Mouse (Mus musculus) ES-E14 (cell line): ENCODE measurements around the gene Ccng2. TPM values are rescaled to one million over a fixed set of nuclear protein-coding genes. Genes with fewer than 3 reads are reported as not detected.

Experiments
- DNase-seq: peaks from one replicate; pipeline ENCODE4 v3.0.0-alpha.2; 2013; ENCODE audit warnings: low read depth, low spot score
- H3K27ac ChIP-seq: 2 replicates; pipeline ENCODE4 v1.5.1; 2012; ENCODE audit warnings: low read depth, mild to moderate bottlenecking, low read length, moderate library complexity, mixed read lengths; ENCODE audit not compliant: poor library complexity, insufficient read depth, severe bottlenecking
- H3K36me3 ChIP-seq: 2 replicates; pipeline ENCODE4 v1.6.1; 2012; ENCODE audit warnings: mild to moderate bottlenecking, low read length, moderate library complexity, mixed read lengths; ENCODE audit not compliant: control insufficient read depth, poor library complexity, insufficient read depth, severe bottlenecking
- H3K4me1 ChIP-seq, 2 experiments: fragments of 150-350 bp in 1 of 2; sonication (generic) in 1 of 2; 2 replicates each; pipeline ENCODE4 v1.6.1; 2012; ENCODE audit warnings: low read length in 2 of 2, mild to moderate bottlenecking in 1 of 2, mixed read lengths in 1 of 2; ENCODE audit not compliant: control insufficient read depth in 2 of 2, insufficient read depth in 2 of 2, poor library complexity in 1 of 2
- H3K4me3 ChIP-seq, 2 experiments: fragments of 150-350 bp in 1 of 2; sonication (generic) in 1 of 2; 2 replicates each; pipeline ENCODE4 v1.5.1; 2012; ENCODE audit warnings: low read length in 2 of 2, low read depth in 1 of 2, mild to moderate bottlenecking in 1 of 2, mixed read lengths in 1 of 2; ENCODE audit not compliant: insufficient read depth in 1 of 2, poor library complexity in 1 of 2, severe bottlenecking in 1 of 2
- H3K9ac ChIP-seq: 2 replicates; pipeline ENCODE4 v1.6.1; 2012; ENCODE audit warnings: low read depth, mild to moderate bottlenecking, low read length, mixed read lengths; ENCODE audit not compliant: poor library complexity, insufficient read depth, severe bottlenecking
- H3K9me3 ChIP-seq: fragments of 150-350 bp; sonication (generic); 2 replicates; pipeline ENCODE4 v1.6.1; 2012; ENCODE audit warnings: low read depth, mild to moderate bottlenecking, low read length; ENCODE audit not compliant: control insufficient read depth, insufficient read depth
- CHD2 ChIP-seq: IDR thresholded peaks from 2 replicates; pipeline ENCODE4 v1.6.1; 2014; ENCODE audit warnings: mild to moderate bottlenecking, low read depth, low read length, inconsistent platforms
- HCFC1 ChIP-seq: IDR thresholded peaks from 2 replicates; pipeline ENCODE4 v1.6.1; 2012; ENCODE audit warnings: low read length, inconsistent platforms, borderline replicate concordance; ENCODE audit not compliant: insufficient read depth
- MAFK ChIP-seq: IDR thresholded peaks from 2 replicates; pipeline ENCODE4 v1.6.1; 2014; ENCODE audit warnings: mild to moderate bottlenecking, low read depth, low read length, inconsistent platforms; ENCODE audit not compliant: insufficient read depth
- ZC3H11A ChIP-seq: IDR thresholded peaks from 2 replicates; pipeline ENCODE4 v1.6.1; 2012; ENCODE audit warnings: low read depth, mild to moderate bottlenecking, inconsistent platforms, low read length, borderline replicate concordance
- ZNF384 ChIP-seq: IDR thresholded peaks from 2 replicates; pipeline ENCODE4 v1.6.1; 2012; ENCODE audit warnings: low read depth, low read length, inconsistent platforms
- in situ Hi-C, 2 experiments: fragments of 600-800 bp; cut with MboI; formaldehyde crosslinking; loops; one replicate each; pipeline ENCODE4 v1.15.1; 2025; ENCODE audit warnings: low sequenced_read_pairs in 2 of 2, inconsistent platforms in 1 of 2; ENCODE audit not compliant: unreplicated experiment in 2 of 2
- total RNA-seq: library from RNA; depleted of rRNA; stranded (reverse); fragments of 300-350 nt; gene quantifications from 2 replicates; pipeline ENCODE4 v1.2.3, GENCODE M21; 2012

Ccng2 gene
- total RNA-seq, 1 experiment, result 12.4 TPM

DNA sequence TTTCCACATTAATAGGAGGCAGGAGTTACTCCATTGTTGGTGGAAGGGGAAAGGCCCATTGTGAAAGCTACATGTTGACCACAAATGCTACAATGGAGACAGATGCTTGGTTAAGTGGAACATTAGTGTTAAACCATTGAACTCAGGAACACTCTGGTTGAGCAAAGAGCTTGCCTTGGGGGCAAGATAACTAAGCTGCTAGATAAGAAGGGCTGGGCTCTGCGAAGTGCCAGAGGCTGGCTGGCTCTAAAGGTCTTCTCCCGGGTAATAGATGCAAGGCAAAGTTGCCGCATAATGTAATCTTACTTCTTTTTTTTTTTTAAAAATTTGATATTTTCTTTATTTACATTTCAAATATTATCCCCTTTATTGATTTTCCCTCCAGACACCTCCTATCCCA, 39.9 kb upstream of the Ccng2 start:
- Histone ChIP-seq H3K9ac (no peak overlapping the region), H3K36me3 (no peaks in the 10 kb centered on the region), H3K27ac (no peak overlapping the region), H3K4me3 (no peak overlapping the region), H3K9me3 (no peaks in the 10 kb centered on the region), H3K4me1 (no peaks in the 10 kb centered on the region)
- no peak for DNase-seq
- no peak for TF ChIP-seq ZC3H11A
- no peak for TF ChIP-seq ZNF384
- no peak for TF ChIP-seq CHD2
- TF ChIP-seq MAFK, result no peak
- TF ChIP-seq HCFC1, result no peak
- in situ Hi-C loops, result no loop called here

GRCm38 (mm10) chr5:93229527-93229926, 37.5 kb upstream of the Ccng2 start:
- no peak for DNase-seq
- H3K4me1 ChIP-seq, result no peaks in the 10 kb centered on the region
- H3K27ac ChIP-seq, result no peak overlapping the region
- H3K9ac ChIP-seq, result no peak overlapping the region
- no peaks in the 10 kb centered on the region for H3K9me3 ChIP-seq
- TF ChIP-seq HCFC1 (no peak), CHD2 (no peak), ZNF384 (no peak), MAFK (no peak), ZC3H11A (no peak)
- H3K36me3 ChIP-seq, result no peaks in the 10 kb centered on the region
- in situ Hi-C loops, result no loop called here
- H3K4me3 ChIP-seq, result no peak overlapping the region

- Histone ChIP-seq H3K9ac (no peak overlapping the region), H3K4me1 (no peaks in the 10 kb centered on the region), H3K27ac (no peak overlapping the region), H3K4me3 (no peak overlapping the region), H3K9me3 (no peaks in the 10 kb centered on the region), H3K36me3 (no peaks in the 10 kb centered on the region)
- in situ Hi-C loops, result no loop called here
- TF ChIP-seq ZC3H11A, result no peak
- TF ChIP-seq HCFC1, result no peak
- no peak for TF ChIP-seq CHD2
- TF ChIP-seq ZNF384, result no peak
- no peak for DNase-seq
Observed at GRCm38 (mm10) chr5:93231721-93232120, 35.3 kb upstream of the Ccng2 start.

DNA sequence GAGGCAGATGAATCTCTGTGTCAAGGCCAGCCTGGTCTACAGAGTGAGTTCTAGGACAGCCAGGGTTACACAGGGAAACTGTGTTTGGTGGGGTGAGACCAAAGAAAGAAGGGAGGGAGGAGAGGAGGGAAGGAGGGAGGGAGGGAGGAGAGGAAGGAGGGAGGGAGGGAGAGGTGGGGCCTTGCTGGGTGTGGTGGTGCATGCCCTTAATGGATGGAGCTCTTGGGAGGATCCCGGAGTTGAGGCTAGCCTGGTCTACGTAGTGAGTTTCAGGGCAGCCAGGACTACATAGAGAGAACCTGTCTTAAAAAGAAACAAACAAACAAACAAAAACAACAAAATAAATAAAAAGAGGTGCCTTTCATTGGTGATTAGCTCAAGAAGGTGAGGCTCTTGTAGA, 34.2 kb upstream of the Ccng2 start:
- Histone ChIP-seq H3K4me3 (no peak overlapping the region), H3K36me3 (no peaks in the 10 kb centered on the region), H3K27ac (no peak overlapping the region), H3K9me3 (no peaks in the 10 kb centered on the region), H3K9ac (no peak overlapping the region), H3K4me1 (no peaks in the 10 kb centered on the region)
- in situ Hi-C loops, result no loop called here
- TF ChIP-seq CHD2, result no peak
- TF ChIP-seq ZNF384, result no peak
- TF ChIP-seq MAFK, result no peak
- TF ChIP-seq HCFC1, result no peak
- no peak for TF ChIP-seq ZC3H11A
- no peak for DNase-seq

DNA sequence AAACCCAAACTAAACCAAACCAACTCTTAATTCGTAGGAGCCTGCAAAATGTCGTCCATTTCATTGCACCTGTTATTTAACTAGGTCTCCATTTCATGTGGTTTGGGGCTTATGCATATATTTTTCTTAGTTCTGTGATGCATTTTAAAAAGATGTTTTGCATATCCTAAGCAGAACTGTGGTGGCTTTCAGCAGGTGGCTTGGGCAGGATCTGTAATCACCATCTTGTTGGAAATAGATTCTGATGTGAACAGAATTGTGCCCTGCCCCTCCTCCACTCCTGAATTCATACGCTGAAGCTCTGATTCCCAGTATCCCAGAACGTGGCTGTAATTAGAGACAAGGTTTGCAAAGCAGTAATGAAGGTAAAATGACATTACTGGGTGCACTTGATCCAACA, 32.9 kb upstream of the Ccng2 start:
- no peak overlapping the region for H3K27ac ChIP-seq
- in situ Hi-C loops, result no loop called here
- no peak for TF ChIP-seq HCFC1
- no peak for TF ChIP-seq CHD2
- no peak for TF ChIP-seq ZC3H11A
- TF ChIP-seq ZNF384, result no peak
- TF ChIP-seq MAFK, result no peak
- no peak overlapping the region for H3K4me3 ChIP-seq
- H3K9ac ChIP-seq, result no peak overlapping the region
- H3K36me3 ChIP-seq, result no peaks in the 10 kb centered on the region
- no peaks in the 10 kb centered on the region for H3K9me3 ChIP-seq
- no peaks in the 10 kb centered on the region for H3K4me1 ChIP-seq
- no peak for DNase-seq
